Mouse (Mus musculus): ENCODE results near the gene Tk1.

GRCm38 (mm10) chr11:117820173-117820572, 5.7 kb downstream of the Tk1 start:
- no peak for TF ChIP-seq GATA1 (IDR thresholded peaks at IDR 0.05; ENCODE audit: low read length)
- no peak for TF ChIP-seq TAL1 (IDR thresholded peaks at IDR 0.05; ENCODE audit: low read length)

Data from erythroblast, embryonic 14.5 days (primary cell).